Mouse (Mus musculus) naive thymus-derived CD4-positive, alpha-beta T cell, adult 5 months (primary cell): ENCODE data around the gene Snrpd2. TPM values are rescaled to one million over a fixed set of nuclear protein-coding genes. Genes with fewer than 3 reads are reported as not detected.

Experiments
- polyA plus RNA-seq: library from polyadenylated mRNA; unstranded; fragments of 100-300 nt; shearing (Covaris generic); gene quantifications from one replicate; pipeline ENCODE4 v1.2.1, GENCODE M21; 2017

Gene Snrpd2
- polyA plus RNA-seq: 31.4 TPM

DNA sequence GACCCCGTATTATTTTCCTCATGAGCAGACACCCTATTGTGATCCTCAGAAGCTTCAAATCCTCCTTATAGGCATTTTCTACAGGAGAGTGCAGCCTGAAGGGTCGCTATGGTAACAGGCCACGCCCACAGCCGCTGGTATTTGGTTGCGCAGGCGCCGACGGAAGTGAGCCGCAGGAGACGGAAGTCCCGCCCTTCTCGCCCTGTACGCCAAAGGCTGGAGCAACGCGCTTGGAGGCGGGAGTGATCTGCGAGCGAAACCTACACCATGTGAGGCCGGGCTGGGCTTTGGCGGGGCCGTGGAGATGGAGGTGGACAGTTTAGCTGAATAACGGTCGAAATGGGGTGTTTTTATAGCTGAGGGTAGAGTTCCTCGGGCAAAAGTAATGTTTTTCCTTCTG is at the start of gene Snrpd2:
TSS of gene Snrpd2 (plus strand) at position 97 of the 400 bp plus-strand sequence.

DNA sequence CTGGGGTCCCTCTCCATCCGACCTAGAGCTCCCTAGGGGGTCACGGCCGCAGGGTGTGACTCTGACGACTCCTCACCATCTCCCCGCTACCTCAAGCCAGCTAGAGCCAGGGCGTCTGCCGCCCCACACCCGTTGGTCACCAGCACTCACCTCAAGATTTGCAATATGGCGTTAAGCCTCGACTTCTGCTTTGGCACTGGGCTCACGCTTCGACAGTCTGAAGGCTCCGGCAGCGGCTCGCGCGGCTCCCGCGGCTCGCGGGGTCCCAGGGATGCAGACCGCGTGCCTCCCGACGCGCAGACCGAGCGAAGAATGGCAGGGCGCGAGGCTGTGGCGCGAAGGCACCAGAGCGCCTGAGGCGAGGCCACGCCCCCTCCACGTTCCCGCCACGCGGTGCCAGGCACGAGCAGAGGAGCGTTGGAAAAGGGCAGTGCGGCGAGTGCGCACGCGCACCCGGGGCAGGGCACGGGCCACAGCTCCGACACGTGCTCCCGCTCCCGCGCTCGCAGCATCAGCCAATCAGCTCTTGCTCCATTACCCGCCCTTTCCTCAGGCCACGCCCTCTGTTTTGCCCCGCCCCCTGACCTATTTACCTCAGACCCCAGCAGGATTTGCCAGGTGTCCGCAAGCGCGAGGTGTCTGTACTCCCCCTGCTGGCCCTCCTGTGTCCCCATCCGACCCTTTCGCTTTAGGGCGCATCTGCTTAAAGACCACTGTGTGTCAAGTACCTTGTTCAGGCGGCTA is 31.3 kb upstream of the Snrpd2 start, which contains the start of gene Gm4969:
TSS of gene Gm4969 (minus strand) at position 341 of the 744 bp plus-strand sequence.

DNA sequence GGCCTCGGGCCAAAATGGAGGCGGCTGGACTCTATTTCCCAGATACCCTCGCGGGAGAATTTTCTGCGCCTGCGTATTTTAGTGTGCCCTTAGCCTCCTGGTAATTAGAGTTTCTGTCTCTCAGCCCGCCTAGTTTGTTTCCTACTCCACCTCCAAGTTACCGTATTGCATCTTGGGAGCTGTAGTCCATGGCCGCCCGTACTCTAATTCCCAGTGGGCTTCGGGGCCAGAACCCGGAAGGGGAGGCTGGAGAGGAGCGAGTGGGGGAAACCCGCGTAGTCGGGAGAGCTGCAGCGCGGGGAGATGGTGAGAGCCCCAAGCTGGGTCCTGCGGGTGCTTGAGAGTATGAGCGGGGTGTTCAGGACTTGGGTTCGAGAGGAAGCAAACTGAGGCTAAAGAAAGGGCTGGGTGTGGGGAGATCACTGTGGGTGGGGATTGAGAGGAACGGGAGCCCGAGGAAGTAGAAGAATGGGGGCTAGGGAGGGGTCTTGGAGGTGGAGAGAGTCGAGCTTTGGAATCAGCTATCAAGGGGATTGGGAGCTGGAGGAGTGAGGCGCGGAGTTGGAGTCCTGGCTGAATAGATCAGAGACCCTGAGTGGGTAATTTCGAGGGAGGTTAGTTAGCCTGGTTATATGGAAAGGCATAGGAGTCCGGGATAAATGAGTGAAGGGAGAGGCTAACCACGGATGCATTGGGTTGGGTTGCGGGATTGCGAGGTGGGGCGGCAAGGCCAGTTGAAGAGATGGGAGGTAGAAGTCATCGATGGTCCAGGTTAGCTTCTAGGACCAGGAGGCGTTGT is 29.7 kb upstream of the Snrpd2 start, which contains the start of gene Fbxo46:
TSS of gene Fbxo46 (plus strand) at position 229 of the 799 bp plus-strand sequence.

DNA sequence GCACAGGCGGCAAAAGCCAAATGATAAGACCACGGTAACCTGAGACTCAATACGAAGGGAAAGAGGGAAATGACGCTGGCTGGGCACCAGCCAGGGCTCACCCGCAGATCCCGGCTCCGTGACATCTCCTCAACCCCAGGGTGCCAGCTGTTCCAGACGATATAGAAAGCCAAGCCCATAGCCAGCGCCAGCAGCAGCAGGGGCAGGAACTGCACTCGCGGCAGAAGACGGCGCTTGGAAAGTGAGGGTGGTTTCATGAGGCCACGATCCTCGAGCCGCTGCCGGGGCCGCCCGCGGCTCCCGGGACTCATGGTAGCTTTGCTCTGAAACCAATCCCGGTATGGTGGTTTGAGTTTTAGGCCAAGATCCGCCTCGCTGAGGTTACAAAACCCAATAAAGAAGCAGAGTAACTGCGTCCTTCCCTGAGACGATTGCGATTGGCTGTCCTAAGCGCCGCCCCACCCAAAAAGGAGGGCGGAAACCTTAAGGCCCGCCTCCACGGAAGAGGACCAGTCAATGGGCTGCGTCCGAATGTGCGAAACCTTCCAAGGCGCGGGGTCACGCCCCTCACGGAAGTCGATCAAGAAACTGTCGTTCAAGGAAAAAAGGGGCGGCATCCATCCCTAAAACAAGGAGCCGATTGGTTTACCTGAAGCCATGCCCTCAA is 514 bp upstream of the Snrpd2 start, which contains the start of gene Qpctl:
TSS of gene Qpctl (minus strand) at position 417 of the 667 bp plus-strand sequence.

DNA sequence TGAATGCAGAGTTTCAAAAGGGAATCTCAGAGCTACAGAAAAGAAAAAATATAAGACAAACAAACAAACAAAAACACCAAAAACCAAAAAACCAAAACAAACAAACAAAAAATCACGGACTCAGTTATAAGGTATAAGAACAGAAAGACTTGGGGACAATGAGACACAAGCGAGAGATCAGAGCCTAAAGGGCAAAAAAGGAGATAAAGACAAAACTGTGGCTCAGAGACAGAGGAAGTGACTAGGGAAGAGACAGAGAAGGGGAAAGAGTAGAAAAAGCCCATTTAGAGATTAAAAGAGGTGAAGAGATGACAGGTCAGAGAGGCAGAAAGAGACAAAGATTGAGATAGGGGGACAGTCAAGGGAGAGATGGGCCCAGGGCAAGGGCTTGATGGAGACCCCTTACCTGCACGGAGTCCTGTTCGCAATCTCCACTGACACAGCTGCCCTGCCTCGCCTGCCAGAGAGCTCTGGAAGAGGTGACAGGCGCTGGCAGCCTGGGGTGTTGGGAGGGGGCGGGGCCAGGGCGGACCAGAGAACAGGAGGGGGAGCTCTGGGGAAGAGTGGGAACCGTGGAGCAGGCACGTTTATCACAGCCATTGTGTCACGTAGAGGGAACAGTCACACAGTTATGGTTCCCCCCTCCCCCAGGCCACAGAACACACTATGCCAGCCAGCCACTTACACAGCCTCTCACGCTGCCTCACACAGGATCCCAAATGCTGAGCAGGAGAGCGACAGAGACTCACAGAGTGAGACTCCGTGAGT is 16.3 kb downstream of the Snrpd2 start, which contains the start of gene Gipr:
TSS of gene Gipr (minus strand) at position 472 of the 768 bp plus-strand sequence.

DNA sequence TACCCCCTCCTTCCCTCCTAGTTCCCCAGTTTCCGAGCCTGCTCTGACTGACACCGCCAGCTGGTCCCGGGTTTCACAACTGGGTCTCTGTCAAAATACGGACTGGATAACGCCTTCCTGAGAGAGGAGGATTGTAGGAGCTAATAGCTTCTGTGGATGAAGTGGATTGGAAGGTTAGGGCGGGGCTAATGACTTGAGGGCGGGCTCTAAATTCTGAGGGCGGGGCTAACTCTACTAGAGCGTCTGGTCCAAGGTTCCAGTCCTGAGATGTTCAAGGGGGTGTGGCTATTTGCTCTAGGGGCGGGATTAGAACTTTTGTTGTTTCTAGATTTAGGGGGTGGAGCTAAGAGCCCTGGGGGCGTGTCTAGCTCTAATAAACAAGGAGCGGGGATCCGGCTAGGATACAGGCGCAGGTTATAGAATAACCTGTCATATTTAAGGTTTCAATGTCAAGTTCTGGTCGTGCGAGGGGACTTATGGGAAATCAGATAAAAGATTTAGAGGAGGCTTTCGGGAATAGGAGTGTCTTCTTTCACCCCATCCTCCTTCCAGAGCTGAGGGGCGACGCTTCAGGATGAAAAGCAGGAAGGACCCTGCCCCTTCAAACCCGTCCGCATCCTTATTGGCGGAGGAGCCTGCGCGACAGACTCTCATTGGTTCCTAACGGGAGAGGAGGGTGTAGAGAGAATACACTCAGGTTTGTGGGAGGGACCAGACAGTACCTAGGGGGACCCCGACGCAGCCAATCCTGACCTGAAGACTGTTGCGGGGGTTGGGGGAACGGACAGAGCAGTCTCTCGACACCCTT is 26.4 kb downstream of the Snrpd2 start, which contains the start of gene Eml2:
TSS of gene Eml2 (plus strand) at position 714 of the 808 bp plus-strand sequence.

Other genes with a start within 250 kb of the Snrpd2 start
- gene Ccdc61, start 239.3 kb upstream of the Snrpd2 start, polyA plus RNA-seq: 21.1 TPM
- not detected for gene Nova2, start 223.8 kb upstream of the Snrpd2 start, polyA plus RNA-seq
- not detected for gene Nanos2, start 162.3 kb upstream of the Snrpd2 start, polyA plus RNA-seq
- 5.7 TPM for gene Mypop, start 158.5 kb upstream of the Snrpd2 start, polyA plus RNA-seq
- gene Irf2bp1, start 145.7 kb upstream of the Snrpd2 start, polyA plus RNA-seq: 40.1 TPM
- gene Foxa3, start 126.2 kb upstream of the Snrpd2 start, polyA plus RNA-seq: not detected
- gene Sympk, start 125.3 kb upstream of the Snrpd2 start, polyA plus RNA-seq: 23.5 TPM
- gene Rsph6a, start 95.0 kb upstream of the Snrpd2 start, polyA plus RNA-seq: not detected
- not detected for gene Dmwd, start 73.5 kb upstream of the Snrpd2 start, polyA plus RNA-seq
- gene Dmpk, start 65.9 kb upstream of the Snrpd2 start, polyA plus RNA-seq: not detected
- gene Six5, start 55.1 kb upstream of the Snrpd2 start, polyA plus RNA-seq: not detected
- gene Gm4969, start 31.4 kb upstream of the Snrpd2 start, polyA plus RNA-seq: not detected
- gene Fbxo46, start 29.9 kb upstream of the Snrpd2 start, polyA plus RNA-seq: 11.7 TPM
- 11.9 TPM for gene Qpctl, start 431 bp upstream of the Snrpd2 start, polyA plus RNA-seq
- not detected for gene Gipr, start 16.4 kb downstream of the Snrpd2 start, polyA plus RNA-seq
- gene Eml2, start 26.7 kb downstream of the Snrpd2 start, polyA plus RNA-seq: 14.0 TPM
- gene Gpr4, start 62.8 kb downstream of the Snrpd2 start, polyA plus RNA-seq: 0.16 TPM
- gene Opa3, start 78.6 kb downstream of the Snrpd2 start, polyA plus RNA-seq: 47.3 TPM
- gene Vasp, start 122.1 kb downstream of the Snrpd2 start, polyA plus RNA-seq: 193 TPM
- not detected for gene Ppm1n, start 130.3 kb downstream of the Snrpd2 start, polyA plus RNA-seq
- not detected for gene Rtn2, start 132.9 kb downstream of the Snrpd2 start, polyA plus RNA-seq
- gene Fosb, start 160.3 kb downstream of the Snrpd2 start, polyA plus RNA-seq: 7.9 TPM
- 67.3 TPM for gene Ercc1, start 195.1 kb downstream of the Snrpd2 start, polyA plus RNA-seq
- gene Cd3eap, start 209.8 kb downstream of the Snrpd2 start, polyA plus RNA-seq: 9.8 TPM
- gene Ppp1r13l, start 210.0 kb downstream of the Snrpd2 start, polyA plus RNA-seq: 0.25 TPM
- gene Ercc2, start 232.3 kb downstream of the Snrpd2 start, polyA plus RNA-seq: 9.8 TPM